Mouse (Mus musculus): ENCODE measurements around the gene Myog. TPM values are rescaled to one million over a fixed set of nuclear protein-coding genes. Genes with fewer than 3 reads are reported as not detected.
"Not testable (repeated sequence)": the region's sequence is repeated elsewhere in the genome, so short reads cannot be mapped to it uniquely, and the experiment has no call there.

Myog gene
- total RNA-seq, 1 experiment, result 0.18 TPM

GRCm38 (mm10) chr1:134243505-134243904, 46.3 kb upstream of the Myog start:
- H3K36me3 ChIP-seq (ENCODE audit: control insufficient read depth, insufficient read depth, low read length, poor library complexity, severe bottlenecking), result no peaks in the 10 kb centered on the region
- no peak for DNase-seq (ENCODE audit: low read depth, low spot score)
- H3K9ac ChIP-seq (ENCODE audit: insufficient read depth, low read depth, low read length, poor library complexity, severe bottlenecking), result no peak overlapping the region
- H3K27ac ChIP-seq (ENCODE audit: insufficient read depth, low read depth, low read length, poor library complexity, severe bottlenecking), result no peak overlapping the region
- H3K4me1 ChIP-seq (ENCODE audit: control insufficient read depth in 2 of 2, insufficient read depth in 2 of 2, low read length in 2 of 2, poor library complexity in 1 of 2), result peaks cover 3 to 11% of the 10 kb centered on the region in 2 experiments; a peak in 2 of 4 replicates
- TF ChIP-seq HCFC1 (IDR thresholded peaks at IDR 0.05; ENCODE audit: borderline replicate concordance, insufficient read depth, low read length), result no peak
- no peak for TF ChIP-seq ZC3H11A (IDR thresholded peaks at IDR 0.05; ENCODE audit: borderline replicate concordance, low read depth, low read length)
- no peak for TF ChIP-seq MAFK (IDR thresholded peaks at IDR 0.05; ENCODE audit: insufficient read depth, low read depth, low read length)
- no peak for TF ChIP-seq ZNF384 (IDR thresholded peaks at IDR 0.05; ENCODE audit: low read depth, low read length)
- TF ChIP-seq CHD2 (IDR thresholded peaks at IDR 0.05; ENCODE audit: low read depth, low read length), result no peak
- H3K4me3 ChIP-seq (ENCODE audit: insufficient read depth in 1 of 2, low read depth in 1 of 2, low read length in 2 of 2, poor library complexity in 1 of 2, severe bottlenecking in 1 of 2), result no peak overlapping the region
- in situ Hi-C loops (cut with MboI; ENCODE audit: low sequenced_read_pairs in 2 of 2, unreplicated experiment in 2 of 2), result no loop called here
- H3K9me3 ChIP-seq (ENCODE audit: control insufficient read depth, insufficient read depth, low read depth, low read length), result no peaks in the 10 kb centered on the region

DNA sequence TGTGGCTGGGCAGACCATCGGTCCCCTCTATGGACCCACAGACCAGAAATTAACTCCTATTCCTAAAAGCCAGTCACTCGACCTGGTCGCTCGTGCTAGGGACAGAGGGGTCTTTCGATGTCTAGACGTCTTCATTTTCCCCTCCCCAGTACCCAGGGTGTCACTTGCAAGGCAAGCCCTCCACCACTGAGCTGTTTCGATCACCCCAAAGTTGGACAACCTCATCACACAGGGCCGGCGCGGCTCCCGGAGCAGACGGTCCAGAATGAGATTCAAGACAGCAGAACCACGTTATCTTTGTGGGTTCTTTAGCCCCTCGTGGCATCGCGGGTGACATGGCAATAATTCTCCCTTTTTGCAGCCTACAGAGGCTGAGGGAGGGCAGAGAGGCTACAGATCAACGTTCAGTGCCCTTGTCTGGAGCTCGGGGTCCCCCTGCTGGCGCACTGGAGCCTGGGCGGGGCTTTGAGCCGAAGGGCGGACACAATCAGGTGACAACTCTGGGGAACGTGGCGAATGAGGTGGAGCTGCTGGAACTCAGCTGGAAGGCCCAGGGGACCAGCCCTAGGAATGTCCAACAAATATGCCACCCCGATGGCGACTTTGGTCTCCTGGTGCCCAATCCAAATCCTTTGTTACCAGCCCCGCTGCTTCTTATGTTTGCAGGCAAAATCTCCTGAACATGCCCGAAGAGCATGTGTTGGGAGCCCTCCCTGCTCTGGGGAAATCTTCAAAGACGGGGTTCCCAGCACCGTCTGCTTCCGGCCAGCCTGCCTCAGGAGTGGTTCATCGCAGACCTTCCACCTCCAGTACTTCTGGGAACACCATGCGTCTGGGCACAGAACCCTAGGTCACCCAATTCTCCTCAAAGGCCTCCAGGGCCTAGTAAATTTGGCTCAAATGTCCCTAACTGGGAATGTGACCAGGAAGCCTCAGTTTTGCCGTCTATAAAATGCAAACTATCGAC, 45.6 kb upstream of the Myog start:
- Histone ChIP-seq H3K27ac (ENCODE audit: insufficient read depth, low read depth, low read length, poor library complexity, severe bottlenecking) (no peak overlapping the region), H3K4me3 (ENCODE audit: insufficient read depth in 1 of 2, low read depth in 1 of 2, low read length in 2 of 2, poor library complexity in 1 of 2, severe bottlenecking in 1 of 2) (no peak overlapping the region), H3K4me1 (ENCODE audit: control insufficient read depth in 2 of 2, insufficient read depth in 2 of 2, low read length in 2 of 2, poor library complexity in 1 of 2) (peaks cover 3 to 11% of the 10 kb centered on the region in 2 experiments; a peak in 2 of 4 replicates), H3K9me3 (ENCODE audit: control insufficient read depth, insufficient read depth, low read depth, low read length) (no peaks in the 10 kb centered on the region), H3K9ac (ENCODE audit: insufficient read depth, low read depth, low read length, poor library complexity, severe bottlenecking) (no peak overlapping the region), H3K36me3 (ENCODE audit: control insufficient read depth, insufficient read depth, low read length, poor library complexity, severe bottlenecking) (no peaks in the 10 kb centered on the region)
- no peak for TF ChIP-seq CHD2 (IDR thresholded peaks at IDR 0.05; ENCODE audit: low read depth, low read length)
- peak; percentile 91 for TF ChIP-seq ZC3H11A (IDR thresholded peaks at IDR 0.05; ENCODE audit: borderline replicate concordance, low read depth, low read length)
- in situ Hi-C loops (cut with MboI; ENCODE audit: low sequenced_read_pairs in 2 of 2, unreplicated experiment in 2 of 2), result no loop called here
- peak; percentile 76 for DNase-seq (ENCODE audit: low read depth, low spot score)

DNA sequence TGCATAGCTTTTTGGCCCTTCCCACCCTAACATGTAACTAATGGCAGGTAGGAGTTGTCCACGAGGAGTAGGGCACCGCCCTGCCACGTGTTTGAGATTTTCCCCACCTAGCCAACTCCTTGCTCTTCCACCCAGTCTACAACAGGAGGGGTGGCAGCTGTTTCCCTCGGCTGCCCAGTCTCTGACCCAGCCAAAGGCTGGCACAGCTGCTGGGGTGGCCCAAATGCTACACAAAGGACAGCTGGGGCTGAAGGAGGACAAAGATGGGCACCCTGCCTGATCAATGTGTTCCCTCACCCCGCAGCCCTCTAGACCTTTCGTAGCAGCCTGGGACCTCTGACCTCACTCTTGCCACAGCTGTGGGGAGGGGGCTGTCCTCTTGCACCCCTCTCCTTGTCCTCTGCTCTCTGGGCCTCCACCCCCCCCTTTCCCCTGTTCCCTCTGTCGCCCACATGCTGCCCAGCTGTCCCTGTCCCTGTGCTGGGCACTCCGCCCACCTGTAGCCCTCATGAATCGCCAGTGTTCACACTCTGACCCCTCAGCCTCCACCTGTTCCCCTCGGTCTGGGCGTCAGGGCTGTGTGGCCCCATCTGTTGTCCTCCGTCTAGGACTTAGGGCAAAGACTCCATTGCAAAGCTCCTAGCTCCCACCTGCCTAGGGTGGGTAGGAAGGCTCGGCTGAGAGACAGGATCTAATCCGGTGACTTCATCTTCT, 44.6 kb upstream of the Myog start:
- TF ChIP-seq ZC3H11A (IDR thresholded peaks at IDR 0.05; ENCODE audit: borderline replicate concordance, low read depth, low read length) (no peak), HCFC1 (IDR thresholded peaks at IDR 0.05; ENCODE audit: borderline replicate concordance, insufficient read depth, low read length) (no peak), MAFK (IDR thresholded peaks at IDR 0.05; ENCODE audit: insufficient read depth, low read depth, low read length) (no peak), ZNF384 (IDR thresholded peaks at IDR 0.05; ENCODE audit: low read depth, low read length) (no peak), CHD2 (IDR thresholded peaks at IDR 0.05; ENCODE audit: low read depth, low read length) (no peak)
- Histone ChIP-seq H3K36me3 (ENCODE audit: control insufficient read depth, insufficient read depth, low read length, poor library complexity, severe bottlenecking) (no peaks in the 10 kb centered on the region), H3K9me3 (ENCODE audit: control insufficient read depth, insufficient read depth, low read depth, low read length) (no peaks in the 10 kb centered on the region), H3K4me1 (ENCODE audit: control insufficient read depth in 2 of 2, insufficient read depth in 2 of 2, low read length in 2 of 2, poor library complexity in 1 of 2) (peaks cover 3 to 11% of the 10 kb centered on the region in 2 experiments; a peak in 2 of 4 replicates), H3K9ac (ENCODE audit: insufficient read depth, low read depth, low read length, poor library complexity, severe bottlenecking) (no peak overlapping the region), H3K27ac (ENCODE audit: insufficient read depth, low read depth, low read length, poor library complexity, severe bottlenecking) (no peak overlapping the region), H3K4me3 (ENCODE audit: insufficient read depth in 1 of 2, low read depth in 1 of 2, low read length in 2 of 2, poor library complexity in 1 of 2, severe bottlenecking in 1 of 2) (no peak overlapping the region)
- in situ Hi-C loops (cut with MboI; ENCODE audit: low sequenced_read_pairs in 2 of 2, unreplicated experiment in 2 of 2), result no loop called here
- no peak for DNase-seq (ENCODE audit: low read depth, low spot score)

DNA sequence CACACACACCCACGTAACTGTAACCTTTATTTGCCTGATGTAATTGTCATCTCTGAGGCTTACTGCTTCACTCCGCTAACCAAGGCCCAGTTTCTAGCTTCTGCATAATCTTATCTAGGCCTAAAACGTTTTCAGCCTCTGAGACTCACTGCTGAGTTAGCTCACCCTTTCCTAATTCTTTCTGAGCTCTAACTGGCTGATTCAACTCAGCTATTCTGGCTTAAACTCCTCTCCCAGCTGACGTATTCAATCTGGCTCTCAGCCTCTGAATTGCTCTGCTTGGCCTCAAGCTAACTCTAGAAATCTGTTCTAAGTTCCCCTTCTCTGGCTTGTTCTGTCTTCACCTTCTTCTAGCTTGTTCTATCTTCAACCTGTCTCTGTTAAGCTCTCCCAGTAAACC, 43.2 kb upstream of the Myog start:
- in situ Hi-C loops (cut with MboI; ENCODE audit: low sequenced_read_pairs in 2 of 2, unreplicated experiment in 2 of 2), result no loop called here
- DNase-seq (ENCODE audit: low read depth, low spot score), result no peak
- H3K27ac ChIP-seq (ENCODE audit: insufficient read depth, low read depth, low read length, poor library complexity, severe bottlenecking), result no peak overlapping the region
- no peaks in the 10 kb centered on the region for H3K36me3 ChIP-seq (ENCODE audit: control insufficient read depth, insufficient read depth, low read length, poor library complexity, severe bottlenecking)
- peaks cover 3 to 11% of the 10 kb centered on the region in 2 experiments; a peak in 2 of 4 replicates for H3K4me1 ChIP-seq (ENCODE audit: control insufficient read depth in 2 of 2, insufficient read depth in 2 of 2, low read length in 2 of 2, poor library complexity in 1 of 2)
- no peak overlapping the region for H3K9ac ChIP-seq (ENCODE audit: insufficient read depth, low read depth, low read length, poor library complexity, severe bottlenecking)
- no peaks in the 10 kb centered on the region for H3K9me3 ChIP-seq (ENCODE audit: control insufficient read depth, insufficient read depth, low read depth, low read length)
- no peak overlapping the region for H3K4me3 ChIP-seq (ENCODE audit: insufficient read depth in 1 of 2, low read depth in 1 of 2, low read length in 2 of 2, poor library complexity in 1 of 2, severe bottlenecking in 1 of 2)
- TF ChIP-seq ZC3H11A (IDR thresholded peaks at IDR 0.05; ENCODE audit: borderline replicate concordance, low read depth, low read length) (no peak), MAFK (IDR thresholded peaks at IDR 0.05; ENCODE audit: insufficient read depth, low read depth, low read length) (no peak), HCFC1 (IDR thresholded peaks at IDR 0.05; ENCODE audit: borderline replicate concordance, insufficient read depth, low read length) (no peak), ZNF384 (IDR thresholded peaks at IDR 0.05; ENCODE audit: low read depth, low read length) (no peak), CHD2 (IDR thresholded peaks at IDR 0.05; ENCODE audit: low read depth, low read length) (no peak)

- in situ Hi-C loops (cut with MboI; ENCODE audit: low sequenced_read_pairs in 2 of 2, unreplicated experiment in 2 of 2); H3K9me3 ChIP-seq (ENCODE audit: control insufficient read depth, insufficient read depth, low read depth, low read length); H3K9ac ChIP-seq (ENCODE audit: insufficient read depth, low read depth, low read length, poor library complexity, severe bottlenecking); H3K27ac ChIP-seq (ENCODE audit: insufficient read depth, low read depth, low read length, poor library complexity, severe bottlenecking); H3K4me1 ChIP-seq (ENCODE audit: control insufficient read depth in 2 of 2, insufficient read depth in 2 of 2, low read length in 2 of 2, poor library complexity in 1 of 2); H3K36me3 ChIP-seq (ENCODE audit: control insufficient read depth, insufficient read depth, low read length, poor library complexity, severe bottlenecking); DNase-seq (ENCODE audit: low read depth, low spot score); H3K4me3 ChIP-seq (ENCODE audit: insufficient read depth in 1 of 2, low read depth in 1 of 2, low read length in 2 of 2, poor library complexity in 1 of 2, severe bottlenecking in 1 of 2): not testable (repeated sequence)
Measured at GRCm38 (mm10) chr1:134249681-134250080, 40.1 kb upstream of the Myog start.

Data from ES-E14 (cell line).